Mouse (Mus musculus) liver, embryonic 14.5 days (tissue): ENCODE data around the gene Fscn3. TPM values are rescaled to one million over a fixed set of nuclear protein-coding genes. Genes with fewer than 3 reads are reported as not detected.

Experiments used
- ATAC-seq: fragments of 200-750 bp; cut with Nextera tagmentation; 2 replicates; pipeline ENCODE4 v1.8.0; 2017; ENCODE audit warnings: moderate number of reproducible peaks, mild to moderate bottlenecking, moderate library complexity; ENCODE audit not compliant: insufficient read depth
- DNase-seq, 3 experiments: peaks; one replicate each; pipeline ENCODE4 v3.0.0-alpha.2; 2012 to 2013; ENCODE audit warnings: low read depth in 3 of 3, low spot score in 3 of 3
- H3K27ac ChIP-seq: fragments of 300-500 bp; sonication (generic); 2 replicates; pipeline ENCODE4 v1.5.1; 2014; ENCODE audit warnings: moderate library complexity, mild to moderate bottlenecking, control low read depth, inconsistent platforms
- H3K27me3 ChIP-seq: fragments of 300-500 bp; sonication (generic); 2 replicates; pipeline ENCODE4 v1.6.1; 2014; ENCODE audit warnings: mild to moderate bottlenecking, low read length, moderate library complexity; ENCODE audit not compliant: control insufficient read depth, insufficient read depth
- H3K36me3 ChIP-seq: fragments of 300-500 bp; sonication (generic); replicated peaks from 2 replicates; pipeline ENCODE4 v1.6.1; 2014; ENCODE audit warnings: low read depth; ENCODE audit not compliant: control insufficient read depth, insufficient read depth
- H3K4me1 ChIP-seq, 2 experiments: fragments of 200-500 bp in 1 of 2; fragments of 300-500 bp in 1 of 2; sonication (generic) in 1 of 2; replicated peaks; 2 replicates each; pipeline ENCODE4 v1.6.1; 2012 to 2014; ENCODE audit warnings: antibody characterized with exemption in 1 of 2, inconsistent platforms in 1 of 2, low read length in 1 of 2; ENCODE audit not compliant: control insufficient read depth in 2 of 2, insufficient read depth in 2 of 2
- H3K4me2 ChIP-seq: fragments of 300-500 bp; sonication (generic); 2 replicates; pipeline ENCODE4 v1.6.1; 2014; ENCODE audit warnings: low read depth, mild to moderate bottlenecking, control low read depth, moderate library complexity
- H3K4me3 ChIP-seq, 2 experiments: fragments of 200-500 bp in 1 of 2; fragments of 300-500 bp in 1 of 2; sonication (generic) in 1 of 2; 2 replicates each; pipeline ENCODE4 v1.5.1; 2012 to 2014; ENCODE audit warnings: low read depth in 2 of 2, low read length in 2 of 2, mild to moderate bottlenecking in 2 of 2, control low read depth in 1 of 2, inconsistent platforms in 1 of 2, moderate library complexity in 1 of 2; ENCODE audit not compliant: insufficient read depth in 1 of 2
- H3K9ac ChIP-seq: fragments of 300-500 bp; sonication (generic); replicated peaks from 2 replicates; pipeline ENCODE4 v1.6.1; 2014; ENCODE audit warnings: mild to moderate bottlenecking, control low read depth, moderate library complexity
- H3K9me3 ChIP-seq: fragments of 300-500 bp; sonication (generic); 2 replicates; pipeline ENCODE4 v1.6.1; 2016; ENCODE audit warnings: low read length, mixed read lengths; ENCODE audit not compliant: control insufficient read depth
- CTCF ChIP-seq: IDR thresholded peaks from 2 replicates; pipeline ENCODE4 v1.5.1; 2016; ENCODE audit warnings: antibody characterized with exemption, low read depth, control low read depth
- EP300 ChIP-seq: IDR thresholded peaks from 2 replicates; pipeline ENCODE4 v1.6.1; 2016; ENCODE audit warnings: antibody characterized with exemption, low read depth
- WGBS: fragments of 180-500 bp; shearing (Covaris S2); extraction: QIAGEN DNeasy Blood & Tissue Kit; methylation state at CpG from one replicate; pipeline ENCODE4 v1.1.7; 2014; ENCODE audit not compliant: insufficient replicate concordance; 5-methylcytosine and 5-hydroxymethylcytosine counted together
- polyA plus RNA-seq, 2 experiments: library from polyadenylated mRNA; depleted of rRNA in 1 of 2; stranded (reverse) in 1 of 2; unstranded in 1 of 2; fragments of >200 nt; fragmentation: Nextera tagmentation in 1 of 2; extraction: Ambion mirVana in 1 of 2; gene quantifications; 2 replicates each; pipeline versions ENCODE4 v1.2.1 to v1.2.3; 2012 to 2014

The Fscn3 gene
- polyA plus RNA-seq, 2 experiments, result 0.34 to 0.50 TPM

DNA sequence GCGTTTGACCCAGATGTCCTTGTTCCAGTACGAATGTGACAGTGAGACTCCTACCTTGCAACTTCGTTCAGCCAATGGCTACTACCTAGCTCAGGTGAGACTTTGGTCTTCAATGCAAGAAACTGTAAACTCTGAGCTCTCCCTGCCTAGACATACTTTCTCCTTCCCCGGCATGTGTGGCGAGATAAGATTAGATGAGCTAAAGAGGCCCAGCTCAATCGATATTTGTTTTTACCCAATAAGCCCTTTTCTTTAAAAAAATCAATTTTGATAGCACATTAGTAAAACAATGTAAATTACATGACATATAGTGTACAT lies 3.9 kb downstream of the Fscn3 start:
- no peak for DNase-seq
- ATAC-seq, result peak; percentile 66
- Histone ChIP-seq H3K4me1 (peaks cover 8% of the 10 kb centered on the region in 2 experiments), H3K9ac (no peak overlapping the region), H3K27me3 (no peaks in the 10 kb centered on the region; the same call in 1 of the 2 replicates), H3K9me3 (no peaks in the 10 kb centered on the region), H3K4me3 (peak overlapping the region; percentile 27 to 39; a peak in 2 of 4 replicates), H3K36me3 (peaks cover 8% of the 10 kb centered on the region), H3K27ac (no peak overlapping the region), H3K4me2 (peak overlapping the region; percentile 48)
- 39% methylated on average over 6 of the region's 6 CpGs for WGBS
- TF ChIP-seq CTCF (no peak), EP300 (0 out of 2 replicates have a peak, but pooled peaks have one; percentile 19)

DNA sequence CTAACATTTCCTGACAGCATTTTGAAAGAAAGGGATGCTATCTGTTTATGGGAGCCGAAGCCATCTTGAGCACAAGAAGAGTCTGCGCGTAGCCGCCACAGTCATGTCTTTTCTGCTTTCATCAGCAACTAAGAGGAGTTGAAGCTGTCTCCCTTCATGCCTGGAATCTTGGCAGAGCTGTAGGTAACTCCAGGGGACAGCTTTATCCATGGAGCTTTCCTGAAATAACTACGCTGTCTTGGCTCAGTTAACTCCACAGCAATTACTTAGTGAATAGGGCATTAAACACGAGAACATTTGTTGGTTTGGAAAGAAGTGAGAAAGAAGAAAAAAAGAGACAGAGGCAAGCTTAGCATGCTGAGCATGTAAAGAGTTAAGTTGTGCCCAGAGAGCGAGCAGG lies 20.3 kb downstream of the Fscn3 start:
- no peaks in the 10 kb centered on the region for H3K36me3 ChIP-seq
- no peaks in the 10 kb centered on the region for H3K9me3 ChIP-seq
- no peak overlapping the region for H3K9ac ChIP-seq
- H3K4me2 ChIP-seq, result no peak overlapping the region
- no peak for ATAC-seq
- 70% methylated on average over 7 of the region's 7 CpGs for WGBS
- no peak overlapping the region for H3K27ac ChIP-seq
- H3K4me3 ChIP-seq, result no peak overlapping the region
- peaks cover 22% of the 10 kb centered on the region for H3K27me3 ChIP-seq
- no peaks in the 10 kb centered on the region for H3K4me1 ChIP-seq
- no peak for DNase-seq
- no peak for TF ChIP-seq CTCF
- no peak for TF ChIP-seq EP300

DNA sequence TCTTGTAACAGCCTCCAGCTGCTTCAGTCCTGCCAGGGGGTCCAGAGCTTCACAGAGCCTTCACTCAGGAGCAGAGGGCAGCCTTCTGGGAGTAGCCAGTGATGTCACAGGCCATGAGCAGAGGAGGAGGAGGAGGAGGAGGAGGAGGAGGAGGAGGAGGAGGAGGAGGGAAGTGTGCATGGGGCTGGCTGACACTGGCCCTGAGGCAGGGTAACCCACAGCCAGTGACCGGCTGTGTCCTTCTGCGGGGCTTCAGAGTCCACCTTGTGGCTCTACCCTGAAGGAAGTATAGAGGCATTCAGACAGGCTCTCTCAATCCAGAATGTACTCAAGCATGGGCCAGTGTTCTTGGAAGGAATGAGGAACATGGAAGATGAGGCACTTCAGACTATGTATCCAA lies 21.7 kb downstream of the Fscn3 start, which contains the start of gene Pax4:
TSS of gene Pax4 (minus strand) at position 101 of the 400 bp plus-strand sequence.
- ATAC-seq (no peak), DNase-seq (no peak)
- 70% methylated on average over 2 of the region's 2 CpGs for WGBS
- Histone ChIP-seq H3K4me1 (no peaks in the 10 kb centered on the region), H3K4me2 (no peak within 1 kb of the TSS), H3K36me3 (no peaks in the 10 kb centered on the region), H3K27me3 (peaks cover 22% of the 10 kb centered on the region), H3K4me3 (no peak within 1 kb of the TSS), H3K9me3 (no peaks in the 10 kb centered on the region), H3K27ac (no peak within 1 kb of the TSS), H3K9ac (no peak within 1 kb of the TSS)
- TF ChIP-seq CTCF (no peak), EP300 (no peak)

DNA sequence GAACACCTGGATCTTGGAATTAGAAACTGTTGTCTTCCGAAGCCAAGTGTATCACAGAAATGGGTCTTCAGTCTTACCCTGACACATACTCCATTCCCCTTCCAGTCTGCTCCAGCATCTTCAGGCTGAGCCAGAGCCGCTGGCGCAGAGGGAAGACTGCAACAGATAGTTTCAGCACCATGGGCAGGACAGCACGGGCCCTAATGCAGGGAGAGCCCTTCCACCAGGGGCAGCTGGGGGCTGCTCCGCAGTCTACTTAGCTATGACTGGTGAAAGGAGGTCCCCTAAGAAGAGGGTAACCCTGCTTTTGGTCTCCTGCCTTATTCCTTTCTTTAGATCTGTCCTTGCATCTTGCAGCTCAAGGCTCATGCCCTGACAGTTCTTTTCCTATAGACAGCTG lies 22.9 kb downstream of the Fscn3 start:
- WGBS, result 9% methylated on average over 5 of the region's 5 CpGs
- Histone ChIP-seq H3K9me3 (no peaks in the 10 kb centered on the region), H3K4me2 (no peak overlapping the region), H3K27me3 (peaks cover 22% of the 10 kb centered on the region), H3K4me1 (no peaks in the 10 kb centered on the region), H3K27ac (no peak overlapping the region), H3K9ac (no peak overlapping the region), H3K36me3 (no peaks in the 10 kb centered on the region), H3K4me3 (no peak overlapping the region)
- DNase-seq (no peak), ATAC-seq (no peak)
- no peak for TF ChIP-seq CTCF
- no peak for TF ChIP-seq EP300

DNA sequence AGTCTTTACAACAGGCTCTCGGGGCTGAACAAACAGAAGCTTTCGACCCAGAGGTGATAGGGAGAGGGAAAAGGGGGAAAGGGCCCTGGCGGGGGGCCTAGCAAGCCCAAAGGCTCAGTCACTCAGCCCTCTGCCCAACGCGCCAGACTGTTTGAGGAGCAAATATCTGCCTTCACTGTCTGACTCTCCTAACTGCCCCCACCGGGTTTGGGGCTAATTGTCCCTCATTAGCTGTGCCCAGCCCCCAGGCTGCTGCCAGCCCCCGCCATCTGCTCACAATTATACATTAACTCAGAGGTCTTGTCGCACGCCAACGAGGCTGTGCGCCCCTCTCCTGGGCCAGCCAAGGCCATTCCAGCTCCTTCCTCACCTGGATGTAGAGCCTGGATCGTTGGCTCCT lies 23.4 kb downstream of the Fscn3 start:
- peaks cover 22% of the 10 kb centered on the region for H3K27me3 ChIP-seq
- H3K27ac ChIP-seq, result no peak overlapping the region
- DNase-seq (no peak), ATAC-seq (no peak)
- no peak overlapping the region for H3K4me3 ChIP-seq
- H3K36me3 ChIP-seq, result no peaks in the 10 kb centered on the region
- no peaks in the 10 kb centered on the region for H3K4me1 ChIP-seq
- no peak overlapping the region for H3K9ac ChIP-seq
- WGBS, result 5% methylated on average over 12 of the region's 12 CpGs
- TF ChIP-seq CTCF, result no peak
- TF ChIP-seq EP300, result no peak
- H3K9me3 ChIP-seq, result no peaks in the 10 kb centered on the region
- H3K4me2 ChIP-seq, result no peak overlapping the region

DNA sequence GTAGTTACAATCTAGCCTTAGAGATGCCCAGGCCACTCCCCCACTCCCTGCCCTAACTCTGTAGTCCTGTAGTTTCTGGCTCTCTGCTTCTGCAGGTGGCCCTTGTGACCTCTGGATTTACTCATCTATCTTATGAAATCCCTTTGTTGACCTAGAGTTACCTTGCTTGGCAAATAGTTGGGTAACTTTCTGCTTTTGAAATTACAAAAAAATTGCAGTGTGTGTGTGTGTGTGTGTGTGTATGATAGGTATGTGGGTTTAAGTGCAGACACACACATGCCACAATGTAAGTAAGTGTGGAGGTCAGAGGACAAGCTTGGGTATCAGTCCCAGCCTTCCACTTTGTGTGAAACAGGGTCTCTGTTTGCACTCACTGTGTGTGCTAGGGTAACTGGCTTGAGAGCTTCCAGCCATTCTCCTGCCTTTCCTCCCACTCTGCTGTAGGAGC lies 31.7 kb downstream of the Fscn3 start:
- H3K4me1 ChIP-seq, result peaks cover 0 to 5% of the 10 kb centered on the region in 2 experiments; a peak in 1 of 4 replicates
- no peaks in the 10 kb centered on the region for H3K27me3 ChIP-seq
- H3K36me3 ChIP-seq, result no peaks in the 10 kb centered on the region
- no peak overlapping the region for H3K9ac ChIP-seq
- H3K4me2 ChIP-seq, result no peak overlapping the region
- no peak overlapping the region for H3K27ac ChIP-seq
- TF ChIP-seq CTCF (no peak), EP300 (no peak)
- ATAC-seq (peak; percentile 84), DNase-seq (no peak)
- H3K4me3 ChIP-seq, result no peak overlapping the region
- H3K9me3 ChIP-seq, result no peaks in the 10 kb centered on the region
